Mouse (Mus musculus) forebrain, embryonic 10.5 days (tissue): ENCODE measurements around the gene Gm4969. TPM values are rescaled to one million over a fixed set of nuclear protein-coding genes. Genes with fewer than 3 reads are reported as not detected.
"Not testable (repeated sequence)": the region's sequence is repeated elsewhere in the genome, so short reads cannot be mapped to it uniquely, and the experiment has no call there.

Experiments used
- DNase-seq: peaks from one replicate; pipeline ENCODE4 v3.0.0-alpha.2; 2017; ENCODE audit warnings: low spot score; ENCODE audit errors: extremely low spot score
- H3K27ac ChIP-seq: fragments of 300-500 bp; sonication (generic); 2 replicates; pipeline ENCODE4 v1.5.1; 2016; ENCODE audit warnings: mild to moderate bottlenecking
- H3K27me3 ChIP-seq: fragments of 300-500 bp; sonication (generic); 2 replicates; pipeline ENCODE4 v1.6.1; 2016; ENCODE audit warnings: mild to moderate bottlenecking; ENCODE audit not compliant: poor library complexity, severe bottlenecking
- H3K36me3 ChIP-seq: fragments of 300-500 bp; sonication (generic); replicated peaks from 2 replicates; pipeline ENCODE4 v1.6.1; 2016; ENCODE audit warnings: mild to moderate bottlenecking, moderate library complexity
- H3K4me1 ChIP-seq: fragments of 300-500 bp; sonication (generic); 2 replicates; pipeline ENCODE4 v1.6.1; 2016
- H3K4me3 ChIP-seq: fragments of 300-500 bp; sonication (generic); 2 replicates; pipeline ENCODE4 v1.5.1; 2016; ENCODE audit warnings: mild to moderate bottlenecking, moderate library complexity
- H3K9me3 ChIP-seq: fragments of 300-500 bp; sonication (generic); 2 replicates; pipeline ENCODE4 v1.6.1; 2016; ENCODE audit warnings: mild to moderate bottlenecking, moderate library complexity
- WGBS: fragments of 180-500 bp; shearing (Covaris S2); methylation state at CpG from one replicate; pipeline ENCODE4 v1.1.7; 2016; 5-methylcytosine and 5-hydroxymethylcytosine counted together
- polyA plus RNA-seq: library from polyadenylated mRNA; unstranded; fragments of >200 nt; fragmentation: Nextera tagmentation; extraction: Ambion mirVana; gene quantifications from 2 replicates; pipeline ENCODE4 v1.2.1, GENCODE M21; 2016

The Gm4969 gene
- polyA plus RNA-seq, 1 experiment from 2014 or later, result 1.1 TPM

GRCm38 (mm10) chr7:19154796-19155195 lies 36.6 kb upstream of the Gm4969 start:
- DNase-seq, result no peak
- H3K27me3 ChIP-seq, result peaks cover 21% of the 10 kb centered on the region
- no peaks in the 10 kb centered on the region for H3K9me3 ChIP-seq
- peaks cover 52% of the 10 kb centered on the region for H3K36me3 ChIP-seq
- H3K27ac ChIP-seq, result no peak overlapping the region
- peaks cover 31% of the 10 kb centered on the region for H3K4me1 ChIP-seq
- no peak overlapping the region for H3K4me3 ChIP-seq
- 85% methylated on average over 8 of the region's 8 CpGs for WGBS

- DNase-seq, result not testable (repeated sequence)
- Histone ChIP-seq H3K4me1 (peaks cover 33% of the 10 kb centered on the region), H3K36me3 (peaks cover 56% of the 10 kb centered on the region)
Observed at GRCm38 (mm10) chr7:19151121-19151520, 33.0 kb upstream of the Gm4969 start.

DNA sequence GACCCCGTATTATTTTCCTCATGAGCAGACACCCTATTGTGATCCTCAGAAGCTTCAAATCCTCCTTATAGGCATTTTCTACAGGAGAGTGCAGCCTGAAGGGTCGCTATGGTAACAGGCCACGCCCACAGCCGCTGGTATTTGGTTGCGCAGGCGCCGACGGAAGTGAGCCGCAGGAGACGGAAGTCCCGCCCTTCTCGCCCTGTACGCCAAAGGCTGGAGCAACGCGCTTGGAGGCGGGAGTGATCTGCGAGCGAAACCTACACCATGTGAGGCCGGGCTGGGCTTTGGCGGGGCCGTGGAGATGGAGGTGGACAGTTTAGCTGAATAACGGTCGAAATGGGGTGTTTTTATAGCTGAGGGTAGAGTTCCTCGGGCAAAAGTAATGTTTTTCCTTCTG lies 31.5 kb upstream of the Gm4969 start, which contains the start of gene Snrpd2:
Gene Snrpd2, plus strand, starts transcription at position 97 of the 400 bp plus-strand sequence.
- H3K36me3 ChIP-seq, result peaks cover 49% of the 10 kb centered on the region
- peak; percentile 99 for DNase-seq
- under 1% methylated on average over 24 of the region's 24 CpGs for WGBS
- peak within 1 kb of the TSS; percentile 86 for H3K27ac ChIP-seq
- peaks cover 30% of the 10 kb centered on the region for H3K4me1 ChIP-seq
- no peaks in the 10 kb centered on the region for H3K27me3 ChIP-seq
- no peaks in the 10 kb centered on the region for H3K9me3 ChIP-seq
- H3K4me3 ChIP-seq, result peak within 1 kb of the TSS; percentile 89

More at GRCm38 (mm10) chr7:19151121-19151520, 33.0 kb upstream of the Gm4969 start:
- H3K27me3 ChIP-seq, H3K27ac ChIP-seq, H3K9me3 ChIP-seq: not testable (repeated sequence)
- WGBS, result 93% methylated on average over 10 of the region's 10 CpGs
- peak overlapping the region; percentile 89; the same call in 1 of the 2 replicates for H3K4me3 ChIP-seq

DNA sequence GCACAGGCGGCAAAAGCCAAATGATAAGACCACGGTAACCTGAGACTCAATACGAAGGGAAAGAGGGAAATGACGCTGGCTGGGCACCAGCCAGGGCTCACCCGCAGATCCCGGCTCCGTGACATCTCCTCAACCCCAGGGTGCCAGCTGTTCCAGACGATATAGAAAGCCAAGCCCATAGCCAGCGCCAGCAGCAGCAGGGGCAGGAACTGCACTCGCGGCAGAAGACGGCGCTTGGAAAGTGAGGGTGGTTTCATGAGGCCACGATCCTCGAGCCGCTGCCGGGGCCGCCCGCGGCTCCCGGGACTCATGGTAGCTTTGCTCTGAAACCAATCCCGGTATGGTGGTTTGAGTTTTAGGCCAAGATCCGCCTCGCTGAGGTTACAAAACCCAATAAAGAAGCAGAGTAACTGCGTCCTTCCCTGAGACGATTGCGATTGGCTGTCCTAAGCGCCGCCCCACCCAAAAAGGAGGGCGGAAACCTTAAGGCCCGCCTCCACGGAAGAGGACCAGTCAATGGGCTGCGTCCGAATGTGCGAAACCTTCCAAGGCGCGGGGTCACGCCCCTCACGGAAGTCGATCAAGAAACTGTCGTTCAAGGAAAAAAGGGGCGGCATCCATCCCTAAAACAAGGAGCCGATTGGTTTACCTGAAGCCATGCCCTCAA lies 30.8 kb upstream of the Gm4969 start, which contains the start of gene Qpctl:
Gene Qpctl, minus strand, starts transcription at position 417 of the 667 bp plus-strand sequence.
- H3K36me3 ChIP-seq, result peaks cover 45% of the 10 kb centered on the region
- H3K4me3 ChIP-seq, result peak within 1 kb of the TSS; percentile 89
- H3K9me3 ChIP-seq, result no peaks in the 10 kb centered on the region
- under 1% methylated on average over 43 of the region's 43 CpGs for WGBS
- DNase-seq, result peak; percentile 96
- H3K27ac ChIP-seq, result peak within 1 kb of the TSS; percentile 86
- H3K4me1 ChIP-seq, result peaks cover 30% of the 10 kb centered on the region
- no peaks in the 10 kb centered on the region for H3K27me3 ChIP-seq

DNA sequence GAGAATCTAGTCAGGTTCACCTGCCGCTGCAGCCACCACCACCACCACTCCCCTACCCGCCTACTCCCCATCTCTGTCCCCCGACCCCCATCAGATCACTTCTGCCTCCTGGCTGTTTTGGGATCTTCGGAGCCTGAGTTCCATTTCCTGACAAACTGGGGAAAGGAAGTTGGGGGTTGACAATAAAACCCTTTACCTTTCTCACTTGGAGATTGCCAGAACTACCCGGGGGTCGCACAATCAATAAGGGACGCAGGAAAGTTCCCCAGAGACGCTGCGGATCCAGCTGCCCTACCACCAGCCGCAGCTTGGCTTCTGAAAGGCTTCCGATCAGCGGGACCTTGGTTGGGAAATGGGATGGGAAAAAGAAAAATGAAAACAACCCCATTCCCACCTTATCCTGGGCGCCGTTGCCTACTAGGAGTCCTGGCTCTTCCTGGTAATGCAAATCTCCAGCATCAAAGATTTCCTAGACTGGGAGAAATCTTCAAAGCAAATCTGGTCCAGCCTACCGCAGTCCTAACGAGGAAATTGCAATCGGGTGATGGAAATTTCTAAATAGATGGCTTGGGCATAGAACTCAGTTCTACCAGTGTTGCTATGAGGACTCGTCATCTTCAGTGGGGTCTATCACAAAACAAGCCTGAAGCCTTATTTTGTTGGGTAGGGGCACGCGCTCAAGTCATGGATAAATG lies 30.2 kb upstream of the Gm4969 start:
- Histone ChIP-seq H3K4me1 (peaks cover 30% of the 10 kb centered on the region), H3K9me3 (no peaks in the 10 kb centered on the region), H3K36me3 (peaks cover 38% of the 10 kb centered on the region), H3K27ac (peak overlapping the region; percentile 86), H3K4me3 (peak overlapping the region; percentile 89), H3K27me3 (no peaks in the 10 kb centered on the region)
- WGBS, result 21% methylated on average over 20 of the region's 20 CpGs
- DNase-seq, result no peak

DNA sequence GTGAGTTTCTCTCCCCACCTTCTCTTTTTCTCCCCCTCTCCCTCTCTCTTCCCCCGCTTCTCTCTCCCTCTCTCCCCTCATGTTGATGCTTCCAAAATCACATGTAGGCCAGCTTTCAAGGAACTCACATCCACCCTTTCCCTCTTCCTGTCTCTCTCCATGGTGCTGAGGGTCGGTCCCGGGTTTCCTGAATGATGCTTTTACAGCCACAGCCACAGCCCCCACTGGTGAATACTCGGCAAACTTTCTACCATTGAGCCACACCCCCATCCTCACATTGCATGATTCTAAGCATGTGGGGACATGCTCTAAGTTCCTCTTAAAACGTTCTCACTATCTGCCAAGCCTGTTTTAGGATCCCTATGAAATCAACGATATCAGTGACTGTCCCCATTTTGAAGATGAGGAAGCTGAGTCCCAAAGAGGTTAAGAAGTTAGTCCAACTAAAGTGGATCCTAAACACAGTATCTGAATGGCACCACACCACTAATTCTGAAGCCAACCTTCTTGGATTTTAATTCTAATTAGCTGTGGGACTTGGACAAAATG lies 29.4 kb upstream of the Gm4969 start:
- H3K27ac ChIP-seq, result no peak overlapping the region
- WGBS, result 64% methylated on average over 6 of the region's 6 CpGs
- DNase-seq, result no peak
- H3K4me3 ChIP-seq, result peak overlapping the region; percentile 89; the same call in 1 of the 2 replicates
- no peaks in the 10 kb centered on the region for H3K27me3 ChIP-seq
- H3K9me3 ChIP-seq, result no peaks in the 10 kb centered on the region
- peaks cover 30% of the 10 kb centered on the region for H3K4me1 ChIP-seq
- H3K36me3 ChIP-seq, result peaks cover 36% of the 10 kb centered on the region

- H3K4me1 ChIP-seq, result peaks cover 30% of the 10 kb centered on the region
Observed at GRCm38 (mm10) chr7:19146793-19147192, 28.6 kb upstream of the Gm4969 start.

DNA sequence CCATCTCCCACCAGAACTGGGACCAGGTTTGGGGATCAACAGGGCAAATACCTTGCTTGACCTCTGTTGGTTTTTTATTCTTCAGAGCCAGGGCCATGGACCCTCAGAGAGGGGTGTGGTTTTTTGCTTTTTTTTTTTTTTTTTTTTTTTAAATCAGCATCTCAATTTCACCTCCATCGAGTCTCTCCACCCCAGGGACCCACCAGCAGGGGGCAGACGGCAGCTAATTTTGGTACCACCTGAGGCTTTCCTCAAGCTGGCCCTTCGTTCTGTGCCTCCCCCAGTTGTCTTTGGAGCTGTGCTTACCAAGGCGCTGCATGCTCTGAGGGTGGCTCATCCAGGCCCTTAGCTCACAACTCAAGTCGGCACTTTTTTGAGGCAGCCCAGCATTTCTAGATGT lies 19.2 kb upstream of the Gm4969 start:
- no peak for DNase-seq
- no peaks in the 10 kb centered on the region for H3K27me3 ChIP-seq
- no peak overlapping the region for H3K27ac ChIP-seq
- H3K4me3 ChIP-seq, result no peak overlapping the region
- H3K4me1 ChIP-seq, result no peaks in the 10 kb centered on the region
- 59% methylated on average over 5 of the region's 5 CpGs for WGBS
- H3K36me3 ChIP-seq, result peaks cover 77% of the 10 kb centered on the region
- no peaks in the 10 kb centered on the region for H3K9me3 ChIP-seq

More at GRCm38 (mm10) chr7:19146793-19147192, 28.6 kb upstream of the Gm4969 start:
- no peak overlapping the region for H3K27ac ChIP-seq
- H3K9me3 ChIP-seq, result no peaks in the 10 kb centered on the region
- H3K4me3 ChIP-seq, result no peak overlapping the region
- no peaks in the 10 kb centered on the region for H3K27me3 ChIP-seq
- WGBS, result 87% methylated on average over 10 of the region's 10 CpGs
- no peak for DNase-seq
- peaks cover 30% of the 10 kb centered on the region for H3K36me3 ChIP-seq

- 94% methylated on average over 38 of the region's 38 CpGs for WGBS
- Histone ChIP-seq H3K9me3 (no peaks in the 10 kb centered on the region), H3K27ac (no peak overlapping the region), H3K36me3 (peaks cover 77% of the 10 kb centered on the region), H3K4me1 (peaks cover 3% of the 10 kb centered on the region), H3K4me3 (no peak overlapping the region), H3K27me3 (no peaks in the 10 kb centered on the region)
- DNase-seq, result no peak
Observed at GRCm38 (mm10) chr7:19136673-19137334, 18.6 kb upstream of the Gm4969 start.

- no peak overlapping the region for H3K27ac ChIP-seq
- H3K27me3 ChIP-seq, result no peaks in the 10 kb centered on the region
- no peaks in the 10 kb centered on the region for H3K9me3 ChIP-seq
- H3K36me3 ChIP-seq, result peaks cover 72% of the 10 kb centered on the region
- DNase-seq, result no peak
- 96% methylated on average over 13 of the region's 13 CpGs for WGBS
- H3K4me1 ChIP-seq, result peaks cover 7% of the 10 kb centered on the region
- H3K4me3 ChIP-seq, result no peak overlapping the region
Observed at GRCm38 (mm10) chr7:19136168-19136567, 18.0 kb upstream of the Gm4969 start.

GRCm38 (mm10) chr7:19131324-19131848 lies 13.2 kb upstream of the Gm4969 start:
- WGBS, result under 1% methylated on average over 39 of the region's 39 CpGs
- Histone ChIP-seq H3K4me3 (peak overlapping the region; percentile 52), H3K36me3 (peaks cover 43% of the 10 kb centered on the region), H3K9me3 (no peaks in the 10 kb centered on the region), H3K27me3 (no peaks in the 10 kb centered on the region), H3K4me1 (peaks cover 19% of the 10 kb centered on the region), H3K27ac (peak overlapping the region; percentile 83)
- DNase-seq, result peak; percentile 96

DNA sequence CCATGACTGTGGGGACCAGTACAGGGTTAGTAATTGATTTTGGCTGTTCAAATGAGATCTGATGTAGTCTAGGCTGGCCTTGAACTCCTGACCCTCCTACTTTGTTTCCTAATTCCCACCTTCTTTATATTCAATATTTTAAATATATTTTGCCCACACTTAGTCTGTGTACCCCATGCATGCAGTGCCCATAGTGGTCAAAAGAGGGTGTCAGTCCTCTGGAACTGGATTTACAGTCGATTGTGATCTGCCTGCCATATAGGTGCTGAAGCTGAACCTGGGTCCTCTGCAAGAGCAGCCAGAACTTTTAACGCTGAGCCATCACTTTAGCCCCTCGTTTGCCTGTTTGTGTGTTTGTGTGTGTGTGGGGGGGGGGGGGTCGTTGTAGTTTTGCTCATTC lies 12.5 kb upstream of the Gm4969 start:
- H3K27ac ChIP-seq, result peak overlapping the region; percentile 83
- 34% methylated on average over 4 of the region's 4 CpGs for WGBS
- peak overlapping the region; percentile 52 for H3K4me3 ChIP-seq
- H3K27me3 ChIP-seq, result no peaks in the 10 kb centered on the region
- H3K36me3 ChIP-seq, result peaks cover 40% of the 10 kb centered on the region
- no peak for DNase-seq
- H3K9me3 ChIP-seq, result no peaks in the 10 kb centered on the region
- H3K4me1 ChIP-seq, result peaks cover 19% of the 10 kb centered on the region
